Mouse (Mus musculus) cerebellum, adult 9-11 months (tissue): ENCODE measurements around the gene Abhd5.
A peak's percentile ranks its signal among the peaks of the same experiment; 100 is the strongest.

Source experiments
- DNase-seq: peaks from one replicate; pipeline ENCODE4 v3.0.0; 2022

The Abhd5 gene

GRCm38 (mm10) chr9:122420195-122420756 is 68.9 kb downstream of the Abhd5 start:
- no peak for DNase-seq

GRCm38 (mm10) chr9:122420772-122421764 is 69.7 kb downstream of the Abhd5 start:
- peak; percentile 30 for DNase-seq

- DNase-seq: no peak
Observed at GRCm38 (mm10) chr9:122421911-122422310, 70.5 kb downstream of the Abhd5 start.

- DNase-seq: no peak
Observed at GRCm38 (mm10) chr9:122422706-122423105, 71.3 kb downstream of the Abhd5 start.

- DNase-seq: no peak
Observed at GRCm38 (mm10) chr9:122423146-122423545, 71.7 kb downstream of the Abhd5 start.

GRCm38 (mm10) chr9:122424941-122425608 is 73.7 kb downstream of the Abhd5 start:
- peak; percentile 9 for DNase-seq

- DNase-seq: no peak
Observed at GRCm38 (mm10) chr9:122429058-122429649, 77.7 kb downstream of the Abhd5 start.

GRCm38 (mm10) chr9:122429685-122430084 is 78.3 kb downstream of the Abhd5 start:
- no peak for DNase-seq
